Mouse (Mus musculus) hindbrain, embryonic 14.5 days (tissue): ENCODE data around the gene Depdc5. TPM values are rescaled to one million over a fixed set of nuclear protein-coding genes. Genes with fewer than 3 reads are reported as not detected.

Experiments used
- ATAC-seq: fragments of 200-750 bp; cut with Nextera tagmentation; 2 replicates; pipeline ENCODE4 v1.8.0; 2017; ENCODE audit warnings: moderate number of reproducible peaks, mild to moderate bottlenecking, moderate TSS enrichment, moderate library complexity; ENCODE audit not compliant: low FRiP score
- DNase-seq: peaks from one replicate; pipeline ENCODE4 v3.0.0-alpha.2; 2015; ENCODE audit warnings: low spot score
- H3K27ac ChIP-seq: fragments of 300-500 bp; sonication (generic); 2 replicates; pipeline ENCODE4 v1.5.1; 2014; ENCODE audit warnings: mild to moderate bottlenecking, moderate library complexity
- H3K27me3 ChIP-seq: fragments of 300-500 bp; sonication (generic); 2 replicates; pipeline ENCODE4 v1.6.1; 2014; ENCODE audit warnings: mild to moderate bottlenecking, low read length, mixed read lengths; ENCODE audit not compliant: control insufficient read depth, insufficient read depth
- H3K36me3 ChIP-seq: fragments of 300-500 bp; sonication (generic); replicated peaks from 2 replicates; pipeline ENCODE4 v1.6.1; 2014; ENCODE audit not compliant: control insufficient read depth, insufficient read depth
- H3K4me1 ChIP-seq: fragments of 300-500 bp; sonication (generic); replicated peaks from 2 replicates; pipeline ENCODE4 v1.6.1; 2014; ENCODE audit warnings: antibody characterized with exemption, low read length, mixed read lengths; ENCODE audit not compliant: control insufficient read depth, insufficient read depth
- H3K4me2 ChIP-seq: fragments of 300-500 bp; sonication (generic); replicated peaks from 2 replicates; pipeline ENCODE4 v1.6.1; 2014; ENCODE audit warnings: mild to moderate bottlenecking, moderate library complexity
- H3K4me3 ChIP-seq: fragments of 300-500 bp; sonication (generic); replicated peaks from 2 replicates; pipeline ENCODE4 v1.5.1; 2014; ENCODE audit warnings: mild to moderate bottlenecking, low read length
- H3K9ac ChIP-seq: fragments of 300-500 bp; sonication (generic); 2 replicates; pipeline ENCODE4 v1.6.1; 2014
- H3K9me3 ChIP-seq: fragments of 300-500 bp; sonication (generic); 2 replicates; pipeline ENCODE4 v1.6.1; 2016; ENCODE audit warnings: low read length; ENCODE audit not compliant: control insufficient read depth
- WGBS: fragments of 180-500 bp; shearing (Covaris S2); extraction: QIAGEN DNeasy Blood & Tissue Kit; methylation state at CpG from one replicate; pipeline ENCODE4 v1.1.7; 2014; 5-methylcytosine and 5-hydroxymethylcytosine counted together
- polyA plus RNA-seq: library from polyadenylated mRNA; unstranded; fragments of >200 nt; fragmentation: Nextera tagmentation; extraction: Ambion mirVana; gene quantifications from 2 replicates; pipeline ENCODE4 v1.2.1, GENCODE M21; 2014

Depdc5 gene
- polyA plus RNA-seq, 1 experiment from 2014 or later, result 27.7 TPM

DNA sequence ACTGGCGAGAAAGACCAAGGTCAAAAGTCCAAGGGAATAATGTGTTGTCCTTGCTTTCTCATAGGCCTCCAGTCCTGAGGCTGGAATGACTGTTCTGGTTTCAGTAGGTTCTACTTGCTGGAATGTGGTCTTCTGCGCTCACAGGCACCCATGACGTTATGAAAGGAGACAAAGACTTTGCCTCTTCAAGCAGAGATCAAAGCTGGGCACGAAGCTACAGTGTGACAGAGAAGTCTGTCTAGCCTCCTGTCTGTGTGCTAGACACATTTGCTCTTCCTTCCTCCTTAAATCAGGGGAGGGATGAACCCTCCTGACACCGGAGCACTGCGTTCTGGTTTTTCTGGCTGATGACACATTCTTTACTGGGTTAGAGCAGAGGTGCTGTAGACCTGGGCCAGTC is 140.0 kb downstream of the Depdc5 start:
- Histone ChIP-seq H3K4me2 (no peak overlapping the region), H3K4me1 (peaks cover 23% of the 10 kb centered on the region), H3K27ac (no peak overlapping the region), H3K9ac (no peak overlapping the region), H3K9me3 (no peaks in the 10 kb centered on the region), H3K27me3 (no peaks in the 10 kb centered on the region), H3K36me3 (no peaks in the 10 kb centered on the region), H3K4me3 (no peak overlapping the region)
- 74% methylated on average over 6 of the region's 6 CpGs for WGBS
- ATAC-seq, result no peak
- no peak for DNase-seq

DNA sequence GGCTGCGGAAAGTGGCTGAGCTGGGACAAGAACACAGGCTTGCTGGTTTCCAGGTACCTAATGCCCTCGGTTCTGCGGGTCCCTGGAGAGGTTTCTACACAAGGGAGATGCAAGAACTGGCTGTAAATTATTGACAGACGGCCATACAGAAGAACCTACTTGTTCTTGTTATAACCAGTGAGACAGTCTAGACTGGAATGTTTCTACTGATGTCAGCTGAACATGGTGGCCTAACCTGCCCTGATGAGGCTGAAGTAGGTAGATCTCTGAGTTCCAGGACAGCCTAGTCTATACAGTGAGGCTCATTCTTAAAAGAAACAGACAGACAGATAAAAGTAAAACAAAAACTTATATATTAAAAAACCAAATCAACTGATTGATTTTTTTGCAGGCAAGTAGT is 140.6 kb downstream of the Depdc5 start:
- Histone ChIP-seq H3K27me3 (no peaks in the 10 kb centered on the region), H3K36me3 (no peaks in the 10 kb centered on the region), H3K9me3 (no peaks in the 10 kb centered on the region), H3K27ac (no peak overlapping the region), H3K9ac (no peak overlapping the region), H3K4me3 (no peak overlapping the region), H3K4me2 (no peak overlapping the region), H3K4me1 (peaks cover 23% of the 10 kb centered on the region)
- 72% methylated on average over 4 of the region's 4 CpGs for WGBS
- DNase-seq, result no peak
- ATAC-seq, result no peak

- no peak overlapping the region for H3K4me3 ChIP-seq
- no peak overlapping the region; the same call in 1 of the 2 replicates for H3K9ac ChIP-seq
- H3K4me1 ChIP-seq, result peaks cover 31% of the 10 kb centered on the region
- no peak for DNase-seq
- H3K27me3 ChIP-seq, result no peaks in the 10 kb centered on the region
- ATAC-seq, result peak; percentile 35
- no peaks in the 10 kb centered on the region for H3K36me3 ChIP-seq
- H3K4me2 ChIP-seq, result no peak overlapping the region
- no peaks in the 10 kb centered on the region for H3K9me3 ChIP-seq
- 60% methylated on average over 11 of the region's 11 CpGs for WGBS
- peak overlapping the region; percentile 74 for H3K27ac ChIP-seq
Measured at GRCm38 (mm10) chr5:33005442-33006145, 142.1 kb downstream of the Depdc5 start.

GRCm38 (mm10) chr5:33006670-33007069 is 143.2 kb downstream of the Depdc5 start:
- Histone ChIP-seq H3K27me3 (no peaks in the 10 kb centered on the region), H3K4me2 (peak overlapping the region; percentile 8; the same call in 1 of the 2 replicates), H3K4me1 (peaks cover 42% of the 10 kb centered on the region), H3K4me3 (no peak overlapping the region), H3K9ac (no peak overlapping the region), H3K9me3 (no peaks in the 10 kb centered on the region), H3K36me3 (no peaks in the 10 kb centered on the region), H3K27ac (peak overlapping the region; percentile 74)
- DNase-seq (peak; percentile 52), ATAC-seq (peak; percentile 77)
- WGBS, result 28% methylated on average over 8 of the region's 8 CpGs

- Histone ChIP-seq H3K27ac (peak overlapping the region; percentile 73), H3K27me3 (no peaks in the 10 kb centered on the region), H3K36me3 (no peaks in the 10 kb centered on the region), H3K9me3 (no peaks in the 10 kb centered on the region), H3K4me1 (peaks cover 44% of the 10 kb centered on the region), H3K9ac (no peak overlapping the region), H3K4me2 (no peak overlapping the region), H3K4me3 (no peak overlapping the region)
- DNase-seq, result no peak
- 59% methylated on average over 4 of the region's 4 CpGs for WGBS
- no peak for ATAC-seq
Measured at GRCm38 (mm10) chr5:33007371-33007770, 143.9 kb downstream of the Depdc5 start.

- H3K27ac ChIP-seq, result no peak overlapping the region
- 66% methylated on average over 2 of the region's 2 CpGs for WGBS
- ATAC-seq, result no peak
Measured at GRCm38 (mm10) chr5:33009301-33009700, 145.8 kb downstream of the Depdc5 start.

DNA sequence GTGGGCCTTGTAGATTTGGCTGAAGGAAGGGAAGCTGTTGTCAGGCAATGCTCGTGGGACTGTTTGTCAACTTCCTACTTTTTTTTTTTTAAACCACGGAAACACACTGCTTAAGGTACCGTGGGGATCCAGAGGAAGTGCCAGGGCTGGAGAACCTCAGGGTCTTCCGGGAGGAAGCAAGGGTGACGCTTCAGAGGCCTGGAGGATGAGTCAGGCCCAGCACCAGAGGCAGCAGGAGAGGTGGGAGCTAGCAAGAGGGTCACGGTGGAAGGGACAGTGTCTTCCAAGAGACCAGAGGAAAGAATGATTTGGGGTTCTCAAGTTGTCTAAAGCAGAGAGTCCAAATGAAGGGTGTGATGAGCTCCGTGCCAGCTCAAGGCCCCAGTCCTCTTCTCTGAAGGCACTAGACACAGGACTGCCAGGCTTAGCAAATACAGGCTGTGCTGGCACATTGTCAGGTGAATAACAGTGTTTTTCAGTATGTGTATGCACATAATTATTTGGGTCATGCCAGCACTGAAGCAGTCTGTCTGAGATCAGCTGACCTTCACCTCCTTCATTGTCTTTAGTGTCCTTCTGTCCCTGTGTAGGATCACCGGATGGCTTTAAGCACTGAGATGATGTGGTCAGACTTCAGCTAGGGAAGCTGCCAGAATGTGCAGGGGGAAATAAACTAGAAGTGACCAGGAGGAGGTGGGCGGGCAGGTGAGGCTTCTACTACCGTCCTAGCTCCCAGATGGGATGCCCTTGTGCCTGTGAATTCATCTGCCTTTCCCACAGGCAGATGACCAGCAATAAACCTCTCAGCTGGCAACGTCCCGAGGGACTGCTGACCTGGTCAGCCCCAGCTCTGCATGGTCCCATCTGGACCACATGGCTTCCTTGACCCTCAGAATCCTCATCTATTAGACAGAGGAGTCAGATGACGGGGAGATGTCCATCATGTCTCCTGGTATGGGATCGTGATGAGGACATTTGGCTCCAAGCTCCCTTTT is 146.6 kb downstream of the Depdc5 start:
- H3K27ac ChIP-seq, result peak overlapping the region; percentile 91
- no peaks in the 10 kb centered on the region for H3K9me3 ChIP-seq
- no peak overlapping the region; the same call in 1 of the 2 replicates for H3K4me2 ChIP-seq
- no peaks in the 10 kb centered on the region for H3K36me3 ChIP-seq
- H3K9ac ChIP-seq, result peak overlapping the region; percentile 18; the same call in 1 of the 2 replicates
- peaks cover 43% of the 10 kb centered on the region for H3K4me1 ChIP-seq
- DNase-seq (no peak), ATAC-seq (no peak)
- H3K4me3 ChIP-seq, result no peak overlapping the region
- H3K27me3 ChIP-seq, result no peaks in the 10 kb centered on the region
- WGBS, result 78% methylated on average over 14 of the region's 14 CpGs

More at GRCm38 (mm10) chr5:33009301-33009700, 145.8 kb downstream of the Depdc5 start:
- no peak overlapping the region for H3K9ac ChIP-seq
- peaks cover 44% of the 10 kb centered on the region for H3K4me1 ChIP-seq
- no peaks in the 10 kb centered on the region for H3K27me3 ChIP-seq
- H3K36me3 ChIP-seq, result no peaks in the 10 kb centered on the region
- H3K4me3 ChIP-seq, result no peak overlapping the region
- no peaks in the 10 kb centered on the region for H3K9me3 ChIP-seq
- no peak for DNase-seq
- H3K4me2 ChIP-seq, result no peak overlapping the region

GRCm38 (mm10) chr5:33011132-33012106 is 147.9 kb downstream of the Depdc5 start:
- Histone ChIP-seq H3K4me2 (peak overlapping the region; percentile 33), H3K4me3 (no peak overlapping the region), H3K27me3 (no peaks in the 10 kb centered on the region), H3K9me3 (no peaks in the 10 kb centered on the region), H3K9ac (peak overlapping the region; percentile 37; the same call in 1 of the 2 replicates), H3K36me3 (no peaks in the 10 kb centered on the region), H3K27ac (peak overlapping the region; percentile 91), H3K4me1 (peaks cover 30% of the 10 kb centered on the region)
- ATAC-seq (peak; percentile 77), DNase-seq (peak; percentile 75)
- WGBS, result 28% methylated on average over 15 of the region's 15 CpGs
